Mouse (Mus musculus): Measurements from ENCODE around the gene Snrnp48.

- no peak for TF ChIP-seq CTCF (IDR thresholded peaks at IDR 0.05; ENCODE audit: extremely low read depth, insufficient read depth, low read length)
- no peak for TF ChIP-seq POLR2A (IDR thresholded peaks at IDR 0.05; ENCODE audit: extremely low read depth, insufficient read depth, low read length)
Measured at GRCm38 (mm10) chr13:38155523-38155922, 49.2 kb upstream of the Snrnp48 start.
